Mouse (Mus musculus) monocyte, adult 5-6 weeks (primary cell): Measurements from ENCODE around the gene Dok7. TPM values are rescaled to one million over a fixed set of nuclear protein-coding genes. Genes with fewer than 3 reads are reported as not detected.
A peak's percentile ranks its signal among the peaks of the same experiment; 100 is the strongest.

Experiments
- ATAC-seq: fragments of 153-309, 156-312 bp; replicated peaks from 2 replicates; pipeline ENCODE4 v1.8.0; 2017; ENCODE audit warnings: mild to moderate bottlenecking; ENCODE audit not compliant: low TSS enrichment, insufficient number of reproducible peaks, severe bottlenecking, poor library complexity, low FRiP score
- total RNA-seq: library from RNA; stranded (forward); fragments of 200-1000, 200-491, 200-594 nt; gene quantifications from 3 replicates; pipeline ENCODE4 v1.2.3, GENCODE M21; 2017

The Dok7 gene
- total RNA-seq, 1 experiment from 2014 or later: not detected

- no peak for ATAC-seq
These were observed 47.8 kb downstream of the Dok7 start for GRCm38 (mm10) chr5:35104183-35104959.

- ATAC-seq: peak; percentile 74
These were observed 48.7 kb downstream of the Dok7 start, which contains the start of gene Lrpap1 for GRCm38 (mm10) chr5:35104960-35105921. TSS of gene Lrpap1 (minus strand) at chr5:35105766.

GRCm38 (mm10) chr5:35105922-35106298 lies 49.3 kb downstream of the Dok7 start:
- no peak for ATAC-seq

- ATAC-seq: no peak
These were observed 55.9 kb downstream of the Dok7 start for GRCm38 (mm10) chr5:35112444-35112843.

GRCm38 (mm10) chr5:35116002-35116401 lies 59.4 kb downstream of the Dok7 start:
- no peak for ATAC-seq

- no peak for ATAC-seq
These were observed 61.1 kb downstream of the Dok7 start for GRCm38 (mm10) chr5:35117633-35118032.

- no peak for ATAC-seq
These were observed 61.9 kb downstream of the Dok7 start for GRCm38 (mm10) chr5:35118418-35118817.

- no peak for ATAC-seq
These were observed 63.5 kb downstream of the Dok7 start for GRCm38 (mm10) chr5:35120024-35120423.

GRCm38 (mm10) chr5:35129208-35129607 lies 72.6 kb downstream of the Dok7 start:
- no peak for ATAC-seq

- no peak for ATAC-seq
These were observed 73.2 kb downstream of the Dok7 start for GRCm38 (mm10) chr5:35129767-35130191.

GRCm38 (mm10) chr5:35131237-35131636 lies 74.7 kb downstream of the Dok7 start:
- ATAC-seq: no peak

GRCm38 (mm10) chr5:35131773-35132172 lies 75.2 kb downstream of the Dok7 start:
- peak; percentile 59; the same call in 1 of the 2 replicates for ATAC-seq

GRCm38 (mm10) chr5:35132278-35132980 lies 75.9 kb downstream of the Dok7 start:
- no peak for ATAC-seq

- no peak for ATAC-seq
These were observed 76.9 kb downstream of the Dok7 start for GRCm38 (mm10) chr5:35133468-35133867.

GRCm38 (mm10) chr5:35134286-35134685 lies 77.7 kb downstream of the Dok7 start:
- no peak for ATAC-seq

- ATAC-seq: no peak
These were observed 79.3 kb downstream of the Dok7 start for GRCm38 (mm10) chr5:35135903-35136302.
